Mouse (Mus musculus) testis, postnatal 10 days (tissue): ENCODE measurements around the gene Mrps33.

Source experiments
- DNase-seq: peaks from one replicate; pipeline ENCODE4 v3.0.0; 2021; ENCODE audit warnings: low spot score

Gene Mrps33

DNA sequence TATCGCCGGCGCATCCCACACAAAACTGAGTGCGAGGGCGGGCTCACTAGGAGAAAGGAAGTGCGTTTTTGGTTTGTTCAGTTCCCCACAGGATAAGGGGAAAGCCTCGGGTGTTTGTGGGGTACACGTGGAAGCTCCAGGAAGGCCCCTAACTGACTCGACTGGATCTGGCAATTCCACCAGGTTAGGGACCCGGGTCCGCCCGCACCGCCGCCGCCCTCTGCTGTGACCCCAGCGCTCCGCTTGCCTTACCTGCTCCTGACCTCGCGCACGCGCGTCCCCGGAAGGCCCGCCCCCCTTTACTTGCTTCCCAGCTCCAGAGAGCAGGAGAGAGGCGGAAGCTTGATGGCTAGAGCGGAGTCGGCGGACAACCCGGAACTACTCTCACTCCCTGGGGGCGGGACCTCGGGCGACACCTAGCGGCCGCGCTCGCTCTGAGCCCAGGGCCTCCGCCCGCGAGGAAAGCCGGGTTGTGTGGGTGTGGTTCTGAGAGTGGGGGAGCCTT lies at the start of gene Mrps33:
TSS of gene Mrps33 (minus strand) at position 377 of the 505 bp plus-strand sequence.
- DNase-seq: peak; percentile 98

DNA sequence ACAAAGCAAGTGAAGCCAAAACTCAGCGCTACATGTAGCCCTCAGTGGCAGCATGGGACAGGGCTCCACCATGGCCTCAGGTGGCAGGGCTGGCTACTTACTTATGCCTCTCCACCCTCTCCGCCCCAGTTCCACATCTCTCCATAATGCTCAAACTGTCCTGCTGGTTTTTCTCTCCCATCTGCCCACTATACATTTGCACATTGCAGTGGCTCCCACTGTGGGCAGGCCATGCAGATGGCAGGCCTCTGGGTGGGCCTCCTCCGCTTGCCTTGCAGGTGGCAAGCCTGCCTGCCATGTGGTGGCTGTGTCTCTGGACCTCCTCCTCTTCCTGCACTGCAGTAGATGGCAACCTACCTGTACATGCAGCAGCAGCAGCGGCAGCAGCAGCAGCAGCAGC lies 38.9 kb upstream of the Mrps33 start:
- DNase-seq: no peak

DNA sequence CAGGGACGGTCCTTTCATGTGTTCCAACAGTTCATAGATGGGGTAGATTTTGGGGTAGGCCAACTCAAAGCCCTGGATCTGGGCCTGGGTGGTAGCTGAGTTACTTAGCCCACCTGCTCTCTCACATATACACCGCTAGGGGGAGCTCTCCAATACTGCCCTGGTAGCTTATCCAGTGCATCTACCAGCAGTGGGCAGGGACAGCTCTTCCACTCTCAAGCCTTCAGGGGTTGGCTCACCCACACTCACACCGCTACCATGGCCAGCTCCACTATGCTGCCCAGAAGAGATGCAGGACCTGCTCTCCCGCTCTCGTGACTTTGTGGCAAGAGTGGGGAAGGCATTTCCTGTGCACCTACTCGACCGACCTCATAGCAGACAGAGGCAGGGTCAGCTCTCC lies 38.0 kb upstream of the Mrps33 start:
- DNase-seq: no peak

DNA sequence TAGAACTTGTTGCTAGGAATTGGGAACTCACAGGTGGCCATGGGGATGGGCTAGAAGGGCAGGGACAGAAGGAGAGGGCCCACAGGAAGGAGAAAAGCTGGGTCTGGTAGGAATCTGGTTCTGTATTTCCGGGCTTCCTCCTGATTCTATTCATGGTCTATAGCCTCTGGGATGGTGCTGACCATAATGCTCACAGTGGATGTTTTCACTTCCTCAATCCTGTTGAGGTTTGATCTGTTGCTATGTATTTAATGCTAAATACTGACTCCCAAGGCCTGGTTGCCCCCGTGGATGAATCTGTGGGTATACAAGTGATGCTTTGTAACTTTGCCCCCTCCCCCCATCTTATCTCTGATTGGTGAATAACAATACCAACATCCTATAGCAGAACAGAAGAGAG lies 36.8 kb upstream of the Mrps33 start:
- DNase-seq: no peak

DNA sequence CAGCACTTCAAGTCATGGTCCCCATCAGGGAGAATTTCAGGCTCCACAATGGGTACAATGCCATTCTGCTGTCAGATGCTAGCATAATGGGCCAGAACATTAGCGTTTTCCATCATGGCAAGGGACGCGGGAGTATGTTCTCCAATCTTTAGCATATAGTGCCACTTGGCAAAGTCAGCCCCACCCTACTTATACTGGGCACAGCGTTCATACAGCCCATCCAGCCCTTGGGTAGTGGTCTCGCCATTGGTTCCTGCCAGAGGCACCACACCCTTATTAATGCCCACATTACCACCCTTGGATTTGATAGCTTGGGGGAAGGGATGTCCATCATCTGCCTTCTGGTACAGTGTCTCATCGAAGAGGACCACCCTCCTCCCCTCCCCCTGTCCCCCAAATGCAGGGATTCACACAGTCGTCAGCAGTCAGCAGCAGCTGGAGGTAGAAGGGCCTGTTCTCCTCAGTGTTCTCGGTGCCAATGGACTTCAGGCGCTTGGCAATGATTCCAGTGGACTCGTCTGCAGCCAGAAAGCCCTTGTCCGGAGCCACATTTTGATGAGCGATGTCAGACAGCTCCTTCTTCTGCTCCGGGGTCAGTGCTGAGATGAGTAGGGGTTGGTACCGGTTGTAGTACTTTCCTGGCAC lies 33.0 kb upstream of the Mrps33 start:
- DNase-seq: no peak

DNA sequence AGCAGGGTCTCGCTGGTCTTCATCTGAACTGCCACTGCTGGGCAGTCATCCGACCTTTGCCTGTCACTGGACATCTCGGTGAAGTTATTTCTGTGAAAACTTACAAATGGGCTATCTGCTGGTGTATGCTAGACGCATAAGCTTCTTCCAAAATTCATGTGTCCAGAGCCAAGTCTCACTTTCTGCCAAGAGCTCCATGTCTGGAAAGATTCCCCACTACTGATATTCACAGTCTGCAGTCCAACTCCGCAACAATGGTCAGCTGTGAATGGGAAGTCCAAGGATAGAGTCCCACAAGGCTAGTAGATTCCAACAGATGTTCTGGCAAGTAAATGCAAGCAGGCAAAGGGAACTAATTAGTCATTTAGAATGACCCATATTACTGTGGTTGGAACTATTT lies 17.9 kb upstream of the Mrps33 start:
- no peak for DNase-seq

DNA sequence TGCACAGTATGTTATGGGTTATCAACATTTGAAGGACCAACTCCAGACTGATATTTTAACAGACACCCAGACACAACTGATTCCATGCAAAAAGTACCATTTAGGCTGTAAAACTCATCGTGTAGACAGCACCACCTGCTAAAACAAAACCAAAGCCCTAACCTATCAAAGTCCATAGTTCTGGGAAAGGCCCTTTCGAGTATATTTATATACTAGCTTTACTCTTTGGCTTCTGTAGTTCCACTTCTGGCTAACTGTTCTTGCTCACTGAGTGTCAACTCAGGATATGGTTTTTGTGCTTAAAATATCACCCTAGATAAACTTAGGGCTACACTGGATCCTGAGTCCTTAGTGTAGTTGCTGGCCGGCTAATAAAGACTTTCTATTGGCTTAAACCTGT lies 10.5 kb upstream of the Mrps33 start:
- DNase-seq: no peak

DNA sequence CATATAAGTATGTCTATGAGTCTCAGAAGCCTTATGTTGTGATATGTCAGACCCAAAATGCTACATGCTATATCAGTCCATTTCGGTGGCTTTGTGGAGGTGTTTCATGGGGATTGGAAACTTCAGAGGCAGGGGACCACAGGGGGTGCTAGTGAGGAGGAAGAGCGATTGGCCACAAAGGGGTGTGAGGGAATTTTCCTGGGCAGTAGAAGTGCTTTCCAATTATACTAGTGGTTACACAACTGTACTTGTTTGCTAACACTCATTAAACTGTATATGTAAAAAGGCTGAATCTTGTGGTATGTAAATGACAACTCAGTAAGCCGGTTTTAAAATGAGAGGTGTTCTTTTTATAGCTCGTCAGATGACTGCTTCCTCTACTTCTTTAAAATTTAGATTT lies 8.1 kb upstream of the Mrps33 start:
- no peak for DNase-seq

DNA sequence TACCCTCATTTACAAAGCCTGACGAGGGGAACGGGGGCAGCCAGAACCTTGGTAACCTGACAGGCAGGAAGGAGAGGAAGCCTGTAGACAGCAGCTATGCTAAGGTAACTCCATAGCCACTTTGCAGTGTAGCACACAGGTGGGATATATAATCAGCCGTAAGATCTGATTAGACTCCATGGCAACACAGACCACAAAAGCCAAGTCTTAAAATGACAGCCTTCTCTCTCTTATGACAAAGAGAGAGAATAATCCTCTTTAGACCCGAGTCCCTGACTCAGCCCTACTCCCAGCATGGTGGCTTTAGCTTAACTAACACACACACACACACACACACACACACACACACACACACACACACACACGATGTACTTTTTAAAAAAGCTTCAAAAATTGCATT lies 2.3 kb downstream of the Mrps33 start:
- no peak for DNase-seq

DNA sequence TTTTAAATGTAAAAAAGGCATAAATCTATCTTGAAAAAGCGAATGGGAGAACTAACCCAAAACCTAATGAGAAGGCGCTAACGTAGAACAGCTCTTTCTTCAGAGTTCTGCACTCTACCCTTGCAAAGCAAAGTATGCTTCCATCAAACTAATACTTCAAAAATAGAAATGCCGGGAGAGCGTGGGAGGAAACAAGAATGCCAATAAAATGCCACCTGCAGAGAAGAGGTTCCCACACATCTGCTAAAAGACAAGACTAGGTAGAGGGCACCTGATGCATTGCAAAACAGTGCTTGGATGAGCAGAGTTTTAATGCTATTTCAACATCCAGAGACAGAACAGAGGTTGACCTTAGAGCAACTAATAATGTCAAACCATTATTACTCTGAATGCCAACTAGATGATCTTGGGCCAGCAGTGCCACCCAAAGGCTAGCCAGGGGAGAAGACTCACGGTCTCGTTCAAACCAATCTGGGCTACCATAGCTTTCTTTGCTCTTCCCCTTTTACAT lies 3.7 kb downstream of the Mrps33 start:
- DNase-seq: no peak

DNA sequence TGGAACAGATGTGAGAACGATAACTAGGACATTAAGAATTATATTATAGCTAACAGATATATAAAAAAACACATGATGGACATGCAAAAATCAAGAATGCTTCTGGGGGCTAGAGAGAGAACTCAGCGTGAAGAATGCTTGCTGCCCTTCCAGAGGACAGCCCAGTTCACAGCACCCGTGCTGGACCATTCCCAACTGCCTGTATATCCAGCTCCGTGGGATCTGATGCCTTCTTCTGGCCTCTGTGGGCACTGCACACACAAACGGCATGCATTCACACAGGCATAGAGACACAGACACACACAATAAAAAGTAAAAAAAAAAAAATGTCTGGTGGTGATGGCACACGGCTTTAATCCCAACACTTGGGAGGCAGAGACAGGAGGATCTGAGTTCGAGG lies 4.5 kb downstream of the Mrps33 start:
- DNase-seq: no peak

DNA sequence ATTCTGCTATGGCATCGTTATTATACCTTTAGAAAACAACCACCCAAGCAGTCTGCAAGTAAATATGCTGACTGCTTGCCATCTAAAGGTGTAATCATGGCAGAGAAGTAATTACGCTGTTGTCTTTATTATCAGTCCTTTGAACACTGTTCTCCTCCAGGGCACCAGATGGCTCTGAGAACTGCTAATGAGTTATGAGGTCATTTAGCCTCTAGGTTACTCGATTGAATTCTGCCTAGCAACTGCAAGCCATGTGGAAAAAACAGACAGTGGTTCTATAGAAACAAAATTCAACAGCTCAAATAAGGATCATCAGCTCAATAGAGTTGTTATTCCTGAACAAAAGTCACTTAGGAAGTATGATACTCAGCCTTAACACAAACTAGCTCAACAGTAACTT lies 4.9 kb downstream of the Mrps33 start:
- no peak for DNase-seq

DNA sequence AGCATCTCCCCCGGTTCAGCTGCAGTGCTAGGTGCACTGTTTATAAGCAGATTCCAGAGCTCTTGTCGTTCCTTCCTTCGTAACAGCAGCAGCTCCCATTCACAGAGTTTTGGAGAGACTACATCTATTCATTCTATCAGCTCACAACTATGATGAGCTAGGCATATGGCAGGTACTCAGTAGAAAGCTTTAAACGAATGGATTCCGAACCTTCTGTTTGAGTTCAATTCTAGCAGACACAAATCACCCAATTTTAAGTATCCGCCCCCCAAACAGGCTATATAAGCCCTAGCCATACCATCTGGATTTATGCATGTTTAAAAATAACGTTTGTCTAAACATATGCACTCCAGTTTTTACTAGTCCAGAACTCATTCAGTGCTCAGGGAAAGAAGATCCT lies 9.8 kb downstream of the Mrps33 start:
- no peak for DNase-seq

DNA sequence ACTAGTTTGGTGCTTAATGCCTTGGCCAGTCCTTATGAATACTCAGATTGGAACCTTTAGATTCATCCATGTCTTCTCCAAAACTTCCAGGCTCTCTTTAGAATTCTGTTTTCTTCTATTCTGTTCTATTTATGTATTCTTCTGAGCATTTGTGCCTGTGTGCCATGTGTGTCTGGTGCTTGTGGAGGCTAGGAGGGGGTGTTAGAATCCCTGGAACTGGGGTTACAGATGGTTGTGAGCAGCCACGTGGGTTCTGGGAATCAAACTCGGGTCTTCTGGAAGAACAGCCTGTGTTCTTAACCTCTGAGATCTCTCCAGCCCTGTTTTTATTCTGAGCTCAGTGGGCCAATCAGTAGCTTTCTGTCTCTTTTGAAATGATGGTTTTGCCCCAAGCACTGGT lies 13.7 kb downstream of the Mrps33 start:
- DNase-seq: no peak

DNA sequence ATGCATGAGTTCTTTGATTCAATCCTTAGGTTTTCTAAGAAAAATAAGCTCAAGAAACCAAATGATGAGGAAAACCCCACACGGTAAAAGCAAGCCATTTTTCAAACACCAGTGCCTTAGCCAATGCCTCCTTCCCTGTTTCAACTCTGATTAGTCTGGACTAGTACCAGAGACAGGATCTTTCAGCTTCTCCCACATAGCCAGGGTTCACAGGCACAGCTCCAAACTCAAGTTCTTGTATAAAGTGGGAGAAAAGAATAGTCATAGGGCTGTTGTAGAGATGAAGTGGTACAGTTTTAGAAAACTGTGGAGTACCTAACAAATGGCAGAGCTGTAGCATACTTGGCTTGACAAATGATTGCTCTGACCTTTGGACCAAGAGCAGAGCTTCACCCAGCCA lies 14.6 kb downstream of the Mrps33 start:
- DNase-seq: no peak

DNA sequence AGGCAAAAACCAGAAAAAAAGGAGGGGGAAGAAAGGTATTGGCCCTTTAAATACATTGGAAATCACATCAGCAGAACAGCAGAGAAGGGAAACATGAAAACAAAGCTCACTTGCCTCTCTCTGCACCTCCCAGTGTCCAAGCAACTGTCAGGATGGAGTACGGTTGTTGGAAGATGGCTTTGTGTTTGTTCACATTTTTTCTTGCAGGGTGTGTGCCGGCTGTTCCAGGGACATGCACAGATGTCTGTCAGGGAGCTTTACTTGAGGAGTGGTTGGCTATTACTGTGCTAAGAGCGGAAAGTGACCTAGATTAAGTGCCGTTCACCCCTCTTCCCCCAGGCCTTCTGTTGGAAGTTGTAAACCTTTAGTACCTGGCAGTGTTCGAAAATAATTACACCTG lies 19.0 kb downstream of the Mrps33 start:
- no peak for DNase-seq

DNA sequence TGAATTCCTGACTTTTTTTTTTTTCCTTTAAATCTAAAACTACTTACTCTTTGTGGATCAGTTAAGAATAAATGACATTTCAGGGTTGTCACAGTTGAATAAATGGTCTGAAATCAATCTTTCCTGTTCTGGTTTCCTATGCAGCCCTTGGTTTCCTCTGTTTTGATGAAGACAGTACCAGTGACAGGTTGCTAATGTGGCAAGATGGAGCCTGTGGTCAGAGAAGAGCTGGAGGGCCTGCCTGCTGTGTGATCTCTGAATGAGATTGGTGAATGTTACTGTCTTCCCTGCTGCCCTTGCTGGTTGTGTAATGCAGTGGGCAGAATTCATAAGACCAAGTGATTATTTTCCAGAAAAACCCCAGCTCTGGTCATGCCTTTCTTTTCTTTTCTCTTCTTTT lies 22.4 kb downstream of the Mrps33 start:
- no peak for DNase-seq

DNA sequence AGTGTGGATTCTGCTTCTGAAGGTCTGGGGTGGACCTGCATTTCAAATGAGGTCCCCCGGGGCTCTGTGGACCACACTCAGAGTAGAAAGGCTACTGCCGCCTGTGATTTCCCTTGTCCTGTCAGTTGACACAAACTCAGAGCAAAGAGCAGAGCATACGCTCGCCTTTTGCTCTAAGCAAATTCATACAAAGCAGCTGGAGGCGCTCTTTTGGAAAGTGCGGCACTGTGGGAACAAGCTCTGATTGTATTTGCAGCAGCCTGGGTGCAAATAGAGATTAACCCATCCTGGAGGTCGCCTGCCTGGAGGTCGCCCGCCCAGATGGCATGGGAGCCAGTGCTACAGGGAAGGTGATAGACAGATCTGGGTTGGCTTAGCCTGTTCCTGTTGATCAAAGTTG lies 23.0 kb downstream of the Mrps33 start:
- DNase-seq: no peak

DNA sequence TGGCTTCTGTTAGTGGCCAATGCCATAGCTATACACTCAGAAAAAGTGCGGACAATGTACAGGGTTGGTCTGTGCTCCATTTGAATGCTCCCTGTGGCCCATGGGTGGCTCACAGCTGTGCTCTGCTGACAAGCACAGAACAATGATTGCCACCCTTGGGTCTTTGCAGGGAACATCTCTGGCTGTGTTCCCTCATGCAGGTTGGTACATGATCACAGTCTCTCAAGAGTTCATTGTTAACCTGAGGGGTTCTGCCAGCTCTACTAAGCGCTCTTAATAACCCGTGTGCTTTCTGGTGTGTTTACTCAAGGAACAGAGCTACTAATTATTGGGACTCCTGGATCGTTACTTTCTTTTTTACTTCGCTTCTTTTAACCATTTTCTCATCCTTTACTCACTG lies 24.8 kb downstream of the Mrps33 start:
- no peak for DNase-seq

DNA sequence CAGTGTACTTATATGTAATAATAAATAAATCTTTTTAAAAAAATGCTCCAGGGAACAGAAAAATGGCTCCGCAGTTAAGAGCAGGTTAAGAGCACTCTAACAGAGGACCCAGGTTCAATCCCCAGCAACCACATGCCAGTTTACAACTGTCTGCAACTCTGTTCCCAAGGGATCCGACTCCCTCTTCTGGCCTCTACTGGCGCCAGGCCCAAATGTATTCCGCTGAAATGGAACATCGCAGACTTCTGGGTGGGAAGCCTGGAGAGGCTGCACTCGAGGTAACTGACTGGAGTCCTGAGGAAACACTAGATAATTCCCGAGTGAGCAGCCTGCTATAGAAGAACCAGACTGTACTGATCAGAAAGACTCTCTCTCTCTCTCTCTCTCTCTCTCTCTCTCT lies 27.3 kb downstream of the Mrps33 start:
- peak; percentile 55 for DNase-seq

DNA sequence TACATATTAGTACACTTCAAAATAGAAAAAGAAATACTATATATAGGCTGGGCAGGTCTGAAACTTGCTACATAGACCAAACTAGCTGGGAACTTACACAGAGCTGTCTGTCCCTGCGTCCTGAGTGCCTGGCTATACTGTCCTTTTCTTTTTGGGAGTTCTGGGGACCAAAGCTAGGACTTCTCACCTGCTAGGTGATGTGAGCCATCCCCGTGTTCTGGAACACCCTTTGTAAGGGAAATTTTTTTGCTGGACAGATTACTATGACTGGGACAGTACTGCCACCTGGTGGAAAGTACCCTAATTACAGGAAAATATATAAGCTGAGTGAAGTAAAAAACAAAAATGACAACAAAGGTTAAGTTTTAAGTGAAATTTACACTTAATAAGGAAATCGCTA lies 28.2 kb downstream of the Mrps33 start:
- no peak for DNase-seq

DNA sequence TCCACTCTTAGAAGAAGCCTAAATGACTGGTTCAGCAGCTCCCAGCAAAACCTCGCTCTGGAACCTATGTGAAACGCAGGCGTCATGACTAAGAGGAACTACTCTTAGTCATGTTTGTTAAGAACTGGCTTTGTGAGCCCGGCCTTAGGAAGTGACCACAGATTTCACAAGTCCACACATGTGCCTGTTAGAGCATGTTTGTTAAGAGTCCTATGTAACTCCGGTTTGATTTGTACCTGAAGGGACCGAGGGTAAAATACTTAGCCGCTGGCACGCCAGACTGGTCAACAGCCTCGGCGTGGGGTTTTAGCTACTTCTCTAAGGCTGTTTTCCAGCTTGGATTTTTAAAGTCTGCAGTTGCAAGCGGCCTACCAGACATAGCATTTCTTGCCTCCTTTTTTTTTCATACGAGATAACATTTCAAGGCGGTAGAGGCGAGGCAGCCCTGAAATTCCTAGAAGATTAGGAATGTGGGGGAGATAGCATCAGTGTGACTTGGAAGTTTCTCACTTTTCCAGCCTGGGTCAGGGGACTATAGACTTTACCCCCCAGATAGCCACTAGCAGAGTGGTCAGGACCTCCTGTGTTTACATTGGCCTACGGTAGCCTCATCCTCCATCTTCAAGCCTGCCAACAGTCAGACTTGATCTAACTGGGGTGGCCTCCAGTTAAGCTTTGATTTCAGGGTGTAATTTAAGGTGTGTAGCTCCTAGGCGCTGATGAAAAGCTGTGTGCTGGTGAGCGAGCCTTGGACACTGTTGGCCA lies 28.8 kb downstream of the Mrps33 start:
- DNase-seq: no peak

DNA sequence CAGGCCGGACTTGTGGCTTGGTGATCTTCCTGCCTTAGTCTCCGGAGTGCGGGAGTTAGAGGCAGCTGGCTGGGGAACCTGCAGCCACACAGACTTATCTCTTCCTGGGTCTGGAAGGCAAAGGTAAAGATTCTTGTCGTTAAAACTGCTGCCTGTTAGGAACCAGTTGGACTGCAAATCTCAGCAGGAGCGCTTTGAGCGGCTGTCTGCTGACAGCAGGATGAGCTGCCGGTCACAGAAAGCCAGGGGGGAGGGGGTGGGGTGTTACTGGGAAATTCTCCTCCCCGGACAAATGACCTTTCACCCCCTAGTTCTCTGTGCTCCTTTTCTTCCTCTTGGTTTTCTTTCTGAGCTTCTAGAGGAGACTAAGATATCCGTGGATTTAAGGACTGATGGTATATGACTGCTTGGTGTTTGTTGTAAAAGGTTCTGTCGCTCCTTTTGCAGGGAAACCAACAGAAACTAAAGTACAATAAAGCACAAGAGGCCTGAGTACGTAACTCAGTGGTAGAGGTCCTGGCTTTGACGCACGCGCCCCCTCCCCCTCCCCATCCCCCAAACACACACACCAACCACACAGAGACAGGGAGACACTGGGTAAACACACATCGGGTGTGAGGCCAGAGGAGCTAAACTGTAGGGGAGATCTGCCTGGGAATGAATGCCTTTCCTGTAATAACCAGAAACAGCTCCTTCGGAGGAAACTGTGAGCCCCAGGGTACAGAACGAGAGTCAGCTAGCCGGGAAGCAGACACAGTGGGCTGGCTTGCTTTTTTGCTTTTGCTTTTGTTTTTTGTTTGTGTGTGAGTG lies 29.7 kb downstream of the Mrps33 start:
- no peak for DNase-seq
